Mouse (Mus musculus) midbrain, embryonic 15.5 days (tissue): ENCODE results near the gene Zmynd10. TPM values are rescaled to one million over a fixed set of nuclear protein-coding genes. Genes with fewer than 3 reads are reported as not detected.

ENCODE experiments used
- ATAC-seq: fragments of 200-750 bp; cut with Nextera tagmentation; replicated peaks from 2 replicates; pipeline ENCODE4 v1.8.0; 2017; ENCODE audit warnings: moderate TSS enrichment
- H3K27ac ChIP-seq: fragments of 300-500 bp; sonication (generic); 2 replicates; pipeline ENCODE4 v1.5.1; 2015; ENCODE audit warnings: mild to moderate bottlenecking, inconsistent platforms
- H3K27me3 ChIP-seq: fragments of 300-500 bp; sonication (generic); replicated peaks from 2 replicates; pipeline ENCODE4 v1.6.1; 2015; ENCODE audit warnings: inconsistent platforms
- H3K36me3 ChIP-seq: fragments of 300-500 bp; sonication (generic); replicated peaks from 2 replicates; pipeline ENCODE4 v1.6.1; 2015; ENCODE audit warnings: inconsistent platforms
- H3K4me1 ChIP-seq: fragments of 300-500 bp; sonication (generic); 2 replicates; pipeline ENCODE4 v1.6.1; 2015; ENCODE audit warnings: inconsistent platforms
- H3K4me2 ChIP-seq: fragments of 300-500 bp; sonication (generic); 2 replicates; pipeline ENCODE4 v1.6.1; 2015; ENCODE audit warnings: inconsistent platforms, mild to moderate bottlenecking, moderate library complexity
- H3K4me3 ChIP-seq: fragments of 300-500 bp; sonication (generic); 2 replicates; pipeline ENCODE4 v1.5.1; 2015; ENCODE audit warnings: mild to moderate bottlenecking, inconsistent platforms
- H3K9ac ChIP-seq: fragments of 300-500 bp; sonication (generic); 2 replicates; pipeline ENCODE4 v1.6.1; 2015; ENCODE audit warnings: mild to moderate bottlenecking, inconsistent platforms
- H3K9me3 ChIP-seq: fragments of 300-500 bp; sonication (generic); 2 replicates; pipeline ENCODE4 v1.6.1; 2016; ENCODE audit warnings: inconsistent platforms
- WGBS: fragments of 180-500 bp; shearing (Covaris S2); methylation state at CpG from one replicate; pipeline ENCODE4 v1.1.7; 2015; ENCODE audit warnings: mixed read lengths; 5-methylcytosine and 5-hydroxymethylcytosine counted together
- polyA plus RNA-seq: library from polyadenylated mRNA; unstranded; fragments of >200 nt; fragmentation: Nextera tagmentation; extraction: Ambion mirVana; gene quantifications from 2 replicates; pipeline ENCODE4 v1.2.1, GENCODE M21; 2015

The Zmynd10 gene
- polyA plus RNA-seq, 1 experiment from 2014 or later, result 4.6 TPM

DNA sequence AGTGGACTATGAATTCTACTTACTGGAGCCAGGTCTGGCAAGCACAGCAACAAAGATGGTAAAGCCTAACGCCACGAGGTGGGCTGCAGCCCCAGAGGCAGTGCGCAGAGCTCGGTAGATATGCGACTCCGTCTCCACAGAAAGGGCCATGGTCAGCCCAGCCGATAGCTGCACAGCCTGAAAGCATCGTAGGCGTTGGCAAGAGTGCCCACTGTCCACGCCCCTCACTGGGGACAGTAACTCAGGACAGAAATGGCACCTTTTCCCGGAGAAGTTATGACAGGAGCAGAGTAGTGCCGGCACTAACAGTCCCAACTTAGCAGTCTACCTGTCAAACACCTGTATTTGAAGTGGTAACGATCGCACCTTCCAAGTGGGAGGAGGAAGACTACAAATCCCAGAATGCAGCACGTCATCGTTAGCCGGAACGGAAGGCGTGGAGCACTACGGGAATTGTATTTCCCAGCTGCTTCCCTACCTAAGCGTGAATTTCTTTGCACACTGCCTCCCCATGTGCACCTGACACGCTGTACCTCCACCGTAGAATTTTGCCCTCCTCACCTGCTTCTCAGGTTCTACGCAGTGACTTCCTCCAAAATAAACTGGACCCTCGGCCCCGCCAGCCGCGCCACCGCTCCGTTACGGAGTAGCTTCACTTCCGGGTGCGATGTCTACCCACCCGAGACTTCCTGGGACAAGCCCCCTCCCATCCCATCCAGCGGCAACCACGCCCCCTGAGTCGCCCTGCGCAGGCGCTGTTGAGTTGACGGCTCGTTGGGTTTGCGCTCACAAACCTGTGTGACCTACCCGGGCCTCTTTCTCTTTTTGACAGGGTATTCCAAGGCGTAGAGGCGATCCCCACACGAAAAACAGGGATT, 5.4 kb upstream of the Zmynd10 start, which contains the start of the genes Cyb561d2 and Nprl2:
Gene Cyb561d2 (minus strand): TSS at position 720 of the 878 bp plus-strand sequence.
Gene Nprl2 (plus strand): TSS at position 753 of the 878 bp plus-strand sequence.
- WGBS, result under 1% methylated on average over 46 of the region's 46 CpGs

DNA sequence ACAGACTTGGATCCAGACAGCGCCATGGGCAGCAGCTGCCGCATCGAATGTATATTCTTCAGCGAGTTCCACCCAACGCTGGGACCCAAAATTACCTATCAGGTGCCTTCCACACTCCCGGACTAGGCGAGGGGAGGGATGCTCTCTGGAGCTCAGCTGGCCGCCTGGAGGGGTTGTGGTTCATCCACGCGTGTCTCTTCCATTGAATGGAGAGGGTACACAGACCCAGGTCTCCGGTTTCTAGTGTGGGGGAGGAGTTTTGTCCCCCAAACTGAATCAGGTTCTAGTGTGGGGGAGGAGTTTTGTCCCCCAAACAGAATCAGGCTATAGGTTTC, 4.8 kb upstream of the Zmynd10 start:
- Histone ChIP-seq H3K27ac (peak overlapping the region; percentile 65), H3K4me2 (peak overlapping the region; percentile 83), H3K4me1 (peaks cover 50% of the 10 kb centered on the region), H3K4me3 (peak overlapping the region; percentile 72), H3K27me3 (no peaks in the 10 kb centered on the region), H3K36me3 (peaks cover 38% of the 10 kb centered on the region), H3K9ac (peak overlapping the region; percentile 63), H3K9me3 (no peaks in the 10 kb centered on the region)
- 2% methylated on average over 11 of the region's 11 CpGs for WGBS
- peak; percentile 37 for ATAC-seq

More for the DNA sequence above, 5.4 kb upstream of the Zmynd10 start, which contains the start of the genes Cyb561d2 and Nprl2:
- Histone ChIP-seq H3K27ac (peak within 1 kb of the TSS; percentile 80), H3K4me1 (peaks cover 50% of the 10 kb centered on the region), H3K36me3 (peaks cover 38% of the 10 kb centered on the region), H3K4me3 (peak within 1 kb of the TSS; percentile 72), H3K4me2 (peak within 1 kb of the TSS; percentile 83), H3K9ac (peak within 1 kb of the TSS; percentile 63), H3K9me3 (no peaks in the 10 kb centered on the region), H3K27me3 (no peaks in the 10 kb centered on the region)
- peak; percentile 85 for ATAC-seq

DNA sequence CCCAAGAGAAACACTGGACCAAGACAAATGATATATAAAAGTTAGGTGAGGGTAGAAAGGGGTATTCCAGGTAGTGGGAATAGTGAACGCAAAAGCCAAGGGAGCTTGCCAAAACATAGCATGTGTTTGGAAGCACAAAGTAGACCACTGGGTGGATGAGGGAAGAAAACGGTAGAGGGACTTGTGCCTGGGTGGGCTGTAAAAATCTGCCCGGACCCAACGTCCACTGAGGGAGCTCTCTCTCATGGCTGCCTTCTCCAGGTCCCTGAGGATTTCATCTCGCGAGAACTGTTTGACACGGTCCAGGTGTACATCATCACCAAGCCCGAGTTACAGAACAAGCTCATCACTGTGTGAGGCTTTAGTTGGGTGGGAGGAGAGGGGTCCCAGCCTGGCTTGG, 4.4 kb upstream of the Zmynd10 start:
- Histone ChIP-seq H3K27me3 (no peaks in the 10 kb centered on the region), H3K36me3 (peaks cover 38% of the 10 kb centered on the region), H3K4me2 (peak overlapping the region; percentile 83), H3K4me1 (peaks cover 50% of the 10 kb centered on the region), H3K9me3 (no peaks in the 10 kb centered on the region), H3K4me3 (peak overlapping the region; percentile 72), H3K9ac (peak overlapping the region; percentile 63), H3K27ac (no peak overlapping the region; the same call in 1 of the 2 replicates)
- WGBS, result 54% methylated on average over 8 of the region's 8 CpGs
- no peak for ATAC-seq

DNA sequence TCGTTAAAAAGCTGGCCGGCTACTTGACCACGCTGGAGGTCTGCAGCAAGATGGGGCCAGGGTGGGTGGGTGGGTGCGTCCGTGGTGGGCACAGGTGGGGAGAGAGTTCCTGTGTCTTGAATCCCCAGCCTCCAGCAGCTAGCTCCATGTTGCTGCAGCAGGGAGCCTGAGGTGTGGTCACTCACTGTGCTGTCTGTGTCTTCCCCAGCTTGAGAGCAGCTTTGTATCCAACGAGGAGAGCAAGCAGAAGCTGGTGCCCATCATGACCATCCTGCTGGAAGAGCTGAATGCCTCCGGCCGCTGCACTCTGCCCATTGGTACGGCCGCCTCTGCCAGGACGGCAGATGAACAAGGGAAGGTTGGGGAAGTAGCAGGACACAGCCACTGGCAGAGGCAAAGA, 3.8 kb upstream of the Zmynd10 start:
- 87% methylated on average over 11 of the region's 11 CpGs for WGBS
- no peak overlapping the region for H3K4me3 ChIP-seq
- H3K4me1 ChIP-seq, result peaks cover 53% of the 10 kb centered on the region
- H3K4me2 ChIP-seq, result no peak overlapping the region; the same call in 1 of the 2 replicates
- H3K27me3 ChIP-seq, result no peaks in the 10 kb centered on the region
- H3K9ac ChIP-seq, result no peak overlapping the region
- H3K27ac ChIP-seq, result no peak overlapping the region
- H3K9me3 ChIP-seq, result no peaks in the 10 kb centered on the region
- peaks cover 32% of the 10 kb centered on the region; the same call in 1 of the 2 replicates for H3K36me3 ChIP-seq
- ATAC-seq, result no peak

DNA sequence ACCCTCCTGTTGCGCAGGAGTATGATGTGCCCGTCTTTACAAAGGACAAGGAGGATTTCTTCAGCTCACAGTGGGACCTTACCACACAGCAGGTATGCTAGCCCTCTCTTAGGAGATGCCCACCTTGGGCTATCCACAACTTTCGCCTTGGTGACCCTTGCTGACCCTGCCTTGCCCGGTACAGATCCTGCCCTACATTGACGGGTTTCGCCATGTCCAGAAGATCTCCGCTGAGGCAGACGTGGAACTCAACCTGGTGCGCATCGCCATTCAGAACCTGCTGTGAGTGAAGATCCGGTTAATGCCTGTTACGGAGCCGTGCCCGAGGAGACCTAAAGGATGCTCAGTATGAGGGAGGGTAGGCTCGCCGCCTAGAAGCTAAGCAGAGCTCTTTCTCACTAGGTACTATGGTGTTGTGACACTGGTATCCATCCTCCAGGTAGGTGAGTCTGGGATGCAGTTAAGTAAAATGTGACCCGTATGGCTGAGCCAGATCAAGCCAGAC, 2.9 kb upstream of the Zmynd10 start:
- H3K4me2 ChIP-seq, result no peak overlapping the region
- H3K9ac ChIP-seq, result no peak overlapping the region
- H3K36me3 ChIP-seq, result peaks cover 22% of the 10 kb centered on the region; the same call in 1 of the 2 replicates
- no peak for ATAC-seq
- H3K27me3 ChIP-seq, result peaks cover 5% of the 10 kb centered on the region; the same call in 1 of the 2 replicates
- no peaks in the 10 kb centered on the region for H3K9me3 ChIP-seq
- no peak overlapping the region for H3K27ac ChIP-seq
- H3K4me1 ChIP-seq, result peaks cover 53% of the 10 kb centered on the region
- no peak overlapping the region for H3K4me3 ChIP-seq
- WGBS, result 93% methylated on average over 17 of the region's 17 CpGs

DNA sequence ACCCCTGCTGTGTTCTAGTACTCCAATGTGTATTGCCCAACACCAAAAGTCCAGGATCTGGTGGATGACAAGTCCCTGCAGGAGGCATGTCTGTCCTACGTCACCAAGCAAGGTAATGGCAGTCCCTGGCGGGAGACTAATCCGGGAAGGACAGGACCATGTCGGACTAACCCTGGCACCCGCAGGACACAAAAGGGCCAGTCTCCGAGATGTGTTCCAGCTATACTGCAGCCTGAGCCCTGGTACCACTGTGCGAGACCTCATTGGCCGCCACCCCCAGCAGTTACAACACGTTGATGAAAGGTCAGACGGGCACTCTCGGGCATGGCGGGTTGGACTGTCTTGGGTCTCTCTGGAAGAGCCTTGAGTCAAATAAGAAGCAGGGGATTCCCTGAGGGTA, 2.4 kb upstream of the Zmynd10 start:
- H3K9me3 ChIP-seq, result no peaks in the 10 kb centered on the region
- 93% methylated on average over 12 of the region's 12 CpGs for WGBS
- no peak overlapping the region for H3K4me2 ChIP-seq
- H3K27ac ChIP-seq, result no peak overlapping the region
- H3K36me3 ChIP-seq, result peaks cover 18% of the 10 kb centered on the region; the same call in 1 of the 2 replicates
- no peak overlapping the region for H3K4me3 ChIP-seq
- H3K9ac ChIP-seq, result no peak overlapping the region
- peaks cover 53% of the 10 kb centered on the region for H3K4me1 ChIP-seq
- no peak for ATAC-seq
- H3K27me3 ChIP-seq, result peaks cover 10% of the 10 kb centered on the region; the same call in 1 of the 2 replicates

DNA sequence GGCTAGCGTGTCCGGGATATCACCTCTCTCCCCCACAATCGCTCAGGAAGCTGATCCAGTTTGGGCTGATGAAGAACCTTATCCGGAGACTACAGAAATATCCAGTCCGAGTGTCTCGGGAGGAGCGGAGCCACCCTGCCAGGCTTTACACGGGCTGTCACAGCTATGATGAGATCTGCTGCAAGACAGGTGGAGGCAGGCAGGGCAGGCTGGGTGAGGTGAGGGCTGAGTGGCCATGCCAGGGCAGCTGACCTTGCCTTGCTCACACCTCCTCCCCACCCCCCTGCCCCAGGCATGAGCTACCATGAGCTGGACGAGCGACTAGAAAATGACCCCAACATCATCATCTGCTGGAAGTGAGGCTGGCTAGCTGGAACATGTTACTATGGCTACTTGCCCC, 1.9 kb upstream of the Zmynd10 start:
- ATAC-seq, result no peak
- H3K4me2 ChIP-seq, result no peak overlapping the region
- 90% methylated on average over 10 of the region's 10 CpGs for WGBS
- H3K4me3 ChIP-seq, result no peak overlapping the region
- H3K9ac ChIP-seq, result no peak overlapping the region
- H3K9me3 ChIP-seq, result no peaks in the 10 kb centered on the region
- H3K27ac ChIP-seq, result no peak overlapping the region
- peaks cover 13% of the 10 kb centered on the region; the same call in 1 of the 2 replicates for H3K36me3 ChIP-seq
- H3K4me1 ChIP-seq, result peaks cover 51% of the 10 kb centered on the region
- peaks cover 15% of the 10 kb centered on the region for H3K27me3 ChIP-seq

DNA sequence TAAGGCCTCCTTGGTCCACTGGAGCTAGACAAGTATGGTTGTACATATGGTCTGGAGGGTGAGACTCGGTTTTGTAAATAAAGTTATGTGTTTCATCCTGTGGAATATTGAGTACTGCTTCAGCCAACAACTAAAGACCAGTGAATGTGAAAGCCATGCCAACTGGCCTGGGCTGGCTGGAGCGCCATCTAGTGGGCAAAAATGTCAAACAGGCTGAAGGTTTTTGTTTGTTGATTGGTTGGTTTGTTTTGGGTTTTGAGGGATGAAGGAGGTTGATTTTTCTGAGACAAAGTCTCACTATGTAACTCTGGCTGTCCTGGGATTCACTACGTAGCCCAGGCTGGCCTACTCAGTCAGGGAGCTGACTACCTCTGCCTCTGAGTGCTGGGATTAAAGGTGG, 1.5 kb upstream of the Zmynd10 start:
- no peak overlapping the region for H3K4me3 ChIP-seq
- no peak overlapping the region for H3K9ac ChIP-seq
- ATAC-seq, result no peak
- peaks cover 19% of the 10 kb centered on the region for H3K27me3 ChIP-seq
- H3K27ac ChIP-seq, result no peak overlapping the region
- no peaks in the 10 kb centered on the region for H3K9me3 ChIP-seq
- 6% methylated on average over 3 of the region's 3 CpGs for WGBS
- H3K4me1 ChIP-seq, result peaks cover 47% of the 10 kb centered on the region
- peaks cover 13% of the 10 kb centered on the region; the same call in 1 of the 2 replicates for H3K36me3 ChIP-seq
- no peak overlapping the region for H3K4me2 ChIP-seq

DNA sequence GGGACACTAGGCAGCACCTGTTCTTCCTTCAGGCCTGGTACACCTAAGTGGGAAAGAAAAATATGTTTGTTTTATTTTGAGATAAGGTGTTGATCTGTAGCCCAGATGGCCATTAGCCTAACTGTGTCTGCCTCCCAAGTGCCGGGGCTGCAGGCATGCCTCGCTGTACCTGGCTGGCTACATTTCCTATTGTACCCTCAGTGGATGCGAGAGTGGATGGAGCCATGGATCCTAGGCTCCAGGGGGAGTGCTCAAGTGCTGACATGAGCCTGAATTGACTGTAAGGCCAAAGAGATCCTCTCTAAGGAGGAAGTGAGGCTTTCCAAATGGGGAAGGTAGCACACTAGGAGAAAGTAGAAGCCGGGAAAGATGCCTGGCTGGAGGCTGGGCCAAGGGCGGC, 859 bp downstream of the Zmynd10 start:
- no peak overlapping the region for H3K4me3 ChIP-seq
- H3K4me2 ChIP-seq, result no peak overlapping the region
- peaks cover 13% of the 10 kb centered on the region; the same call in 1 of the 2 replicates for H3K36me3 ChIP-seq
- H3K27me3 ChIP-seq, result peaks cover 42% of the 10 kb centered on the region
- no peak for ATAC-seq
- no peak overlapping the region for H3K27ac ChIP-seq
- H3K9ac ChIP-seq, result no peak overlapping the region
- H3K4me1 ChIP-seq, result peaks cover 43% of the 10 kb centered on the region
- no peaks in the 10 kb centered on the region for H3K9me3 ChIP-seq
- 77% methylated on average over 5 of the region's 5 CpGs for WGBS

DNA sequence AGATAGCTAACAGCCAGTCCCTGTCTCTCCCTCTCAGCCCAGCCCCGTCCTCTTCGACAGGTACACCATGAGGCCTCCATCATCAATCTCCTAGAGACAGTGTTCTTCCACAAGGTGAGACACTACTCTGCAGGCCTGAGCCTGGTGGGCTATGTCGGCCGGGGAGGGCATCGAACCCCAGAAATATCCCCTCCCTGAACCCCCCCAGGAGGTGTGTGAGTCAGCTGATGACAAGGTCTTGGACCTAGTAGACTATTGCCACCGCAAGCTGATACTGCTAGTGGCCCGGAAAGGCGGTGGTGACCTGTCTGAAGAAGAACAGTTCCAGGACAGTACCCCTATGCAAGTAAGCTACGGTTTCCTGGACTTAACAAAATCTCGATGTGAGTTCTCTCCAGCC, 1.7 kb downstream of the Zmynd10 start:
- Histone ChIP-seq H3K36me3 (peaks cover 10% of the 10 kb centered on the region; the same call in 1 of the 2 replicates), H3K4me2 (no peak overlapping the region), H3K27ac (no peak overlapping the region), H3K4me3 (no peak overlapping the region), H3K27me3 (peaks cover 46% of the 10 kb centered on the region), H3K9ac (no peak overlapping the region), H3K4me1 (peaks cover 50% of the 10 kb centered on the region), H3K9me3 (no peaks in the 10 kb centered on the region)
- WGBS, result 91% methylated on average over 10 of the region's 10 CpGs
- no peak for ATAC-seq

DNA sequence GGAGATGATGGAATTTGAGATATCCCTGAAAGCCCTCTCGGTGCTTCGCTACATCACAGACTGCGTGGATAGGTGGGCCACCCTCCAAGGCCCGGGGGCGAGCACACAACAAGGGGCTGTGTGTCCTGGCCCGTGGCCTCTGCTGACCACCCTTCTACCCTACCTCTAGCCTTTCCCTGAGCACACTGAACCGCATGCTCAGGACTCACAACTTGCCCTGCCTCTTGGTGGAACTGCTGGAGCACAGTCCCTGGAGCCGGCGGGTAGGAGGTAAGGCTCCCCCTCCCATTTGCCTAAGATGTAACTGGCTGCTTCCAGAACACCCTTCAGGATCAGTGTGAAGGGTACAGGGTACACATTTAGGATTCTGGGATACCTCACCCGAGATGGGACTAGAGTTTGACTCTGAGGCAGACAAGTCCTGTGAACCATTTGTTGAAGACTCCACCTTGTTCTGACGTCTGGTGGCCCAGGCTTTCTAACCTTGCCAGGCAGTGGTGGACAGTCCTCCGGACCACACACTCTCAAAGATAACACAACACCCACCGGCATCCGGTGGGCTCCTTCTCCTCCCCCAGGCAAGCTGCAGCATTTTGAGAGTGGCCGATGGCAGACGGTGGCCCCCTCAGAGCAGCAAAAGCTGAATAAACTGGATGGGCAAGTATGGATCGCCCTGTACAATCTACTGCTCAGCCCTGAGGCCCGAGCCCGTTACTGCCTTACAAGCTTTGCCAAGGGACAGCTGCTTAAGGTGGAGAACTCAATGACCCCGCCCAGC, 2.4 kb downstream of the Zmynd10 start:
- no peak overlapping the region for H3K4me2 ChIP-seq
- H3K4me1 ChIP-seq, result peaks cover 52% of the 10 kb centered on the region
- no peak overlapping the region for H3K27ac ChIP-seq
- peaks cover 46% of the 10 kb centered on the region for H3K27me3 ChIP-seq
- 89% methylated on average over 20 of the region's 20 CpGs for WGBS
- 0 out of 2 replicates have a peak, but pooled peaks cover 3% of the 10 kb centered on the region for H3K36me3 ChIP-seq
- ATAC-seq, result no peak
- no peak overlapping the region for H3K9ac ChIP-seq
- no peaks in the 10 kb centered on the region for H3K9me3 ChIP-seq
- H3K4me3 ChIP-seq, result no peak overlapping the region
